Mouse (Mus musculus) brain, embryonic 14.5 days (tissue): ENCODE results near the gene Cysrt1.

Experiments
- CTCF ChIP-seq: fragments of 200-500 bp; IDR thresholded peaks from 2 replicates; pipeline ENCODE4 v1.5.1; 2012; ENCODE audit warnings: inconsistent platforms, mild to moderate bottlenecking, moderate library complexity, borderline replicate concordance; ENCODE audit not compliant: insufficient read depth, insufficient read length; ENCODE audit errors: extremely low read depth
- POLR2A ChIP-seq: fragments of 200-500 bp; IDR thresholded peaks from 2 replicates; pipeline ENCODE4 v1.6.1; 2012; ENCODE audit warnings: mild to moderate bottlenecking, inconsistent platforms, borderline replicate concordance; ENCODE audit not compliant: poor library complexity, insufficient read depth, insufficient read length, severe bottlenecking; ENCODE audit errors: extremely low read depth

- TF ChIP-seq POLR2A, result no peak
- TF ChIP-seq CTCF, result no peak
Measured at GRCm38 (mm10) chr2:25290101-25290815, 48.0 kb upstream of the Cysrt1 start.
